Mouse (Mus musculus): ENCODE data around the gene Epb41l2. TPM values are rescaled to one million over a fixed set of nuclear protein-coding genes. Genes with fewer than 3 reads are reported as not detected.

Epb41l2 gene
- polyA plus RNA-seq, 1 experiment = 132 TPM

DNA sequence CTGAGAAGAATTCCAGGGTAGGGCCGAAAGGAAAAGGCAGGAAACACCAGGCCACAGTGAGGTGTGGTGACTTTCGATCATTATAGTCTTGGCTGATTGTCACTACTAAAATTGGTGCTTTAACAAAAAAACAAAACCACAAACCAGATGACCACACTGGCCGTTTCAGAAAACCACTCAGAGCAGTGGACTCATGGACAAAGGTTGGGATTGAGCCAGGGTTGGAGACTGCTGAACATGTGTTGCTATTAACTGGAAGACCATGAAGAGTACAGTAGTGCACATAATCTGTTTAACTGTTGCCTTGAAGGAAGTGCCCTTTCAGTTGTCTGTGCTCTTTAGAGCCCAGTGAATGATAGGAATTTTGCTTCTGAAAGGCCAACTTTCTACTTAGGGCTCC lies 167.5 kb downstream of the Epb41l2 start:
- no peak for TF ChIP-seq POLR2A (IDR thresholded peaks at IDR 0.05; ENCODE audit: borderline replicate concordance, extremely low read depth, low read depth, low read length)
- no peak for TF ChIP-seq CTCF (IDR thresholded peaks at IDR 0.05; ENCODE audit: insufficient read depth, low read length)
- WGBS = 48% methylated on average over 3 of the region's 3 CpGs
- Histone ChIP-seq H3K4me3 (replicated peaks; ENCODE audit: extremely low read depth, low read depth, low read length) (no peak overlapping the region), H3K4me1 (ENCODE audit: control insufficient read depth, insufficient read depth, low read length) (no peaks in the 10 kb centered on the region)
- DNase-seq = no peak

DNA sequence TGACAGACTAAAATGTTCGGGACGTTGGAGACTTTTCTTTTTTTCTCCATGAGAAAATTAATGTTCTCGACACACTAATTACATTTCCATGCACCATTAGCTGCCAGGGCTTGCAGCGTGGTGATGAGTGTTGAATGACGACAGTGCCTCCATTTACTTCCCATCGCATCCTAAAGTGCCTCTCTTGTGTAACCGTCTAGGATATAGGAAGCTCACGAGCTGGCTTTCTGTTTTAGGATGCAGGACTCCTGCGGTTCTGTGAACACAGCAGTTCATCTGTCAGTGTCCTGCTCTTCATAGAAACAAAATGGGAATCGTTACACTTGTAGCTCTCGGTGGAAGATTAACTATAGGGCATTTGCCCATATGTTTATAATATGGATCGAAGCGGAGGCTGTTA lies 171.7 kb downstream of the Epb41l2 start:
- Histone ChIP-seq H3K4me1 (ENCODE audit: control insufficient read depth, insufficient read depth, low read length) (no peaks in the 10 kb centered on the region), H3K4me3 (replicated peaks; ENCODE audit: extremely low read depth, low read depth, low read length) (no peak overlapping the region)
- DNase-seq = no peak
- TF ChIP-seq CTCF (IDR thresholded peaks at IDR 0.05; ENCODE audit: insufficient read depth, low read length) = no peak
- no peak for TF ChIP-seq POLR2A (IDR thresholded peaks at IDR 0.05; ENCODE audit: borderline replicate concordance, extremely low read depth, low read depth, low read length)
- WGBS = 62% methylated on average over 13 of the region's 13 CpGs

DNA sequence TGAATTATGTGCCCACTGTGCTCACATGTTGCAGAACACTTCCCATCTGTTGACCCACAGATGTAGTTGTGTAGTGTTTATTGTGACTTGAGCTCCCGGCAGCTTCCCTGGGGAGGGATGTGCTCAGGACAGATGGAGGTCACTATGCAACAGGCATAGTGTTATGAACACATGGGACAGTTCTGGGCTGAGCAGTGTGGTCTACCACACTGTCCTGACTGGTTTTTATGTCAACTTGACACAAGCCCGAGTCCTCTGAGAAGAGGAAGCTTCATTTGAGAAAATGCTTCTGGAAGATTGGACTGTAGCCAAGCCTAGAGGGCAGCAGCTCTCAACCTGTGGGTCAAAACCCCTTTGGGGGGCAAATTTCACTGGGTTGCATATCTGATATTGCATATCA lies 173.5 kb downstream of the Epb41l2 start:
- TF ChIP-seq POLR2A (IDR thresholded peaks at IDR 0.05; ENCODE audit: borderline replicate concordance, extremely low read depth, low read depth, low read length) (no peak), CTCF (IDR thresholded peaks at IDR 0.05; ENCODE audit: insufficient read depth, low read length) (no peak)
- 36% methylated on average over 2 of the region's 2 CpGs for WGBS
- no peak for DNase-seq

DNA sequence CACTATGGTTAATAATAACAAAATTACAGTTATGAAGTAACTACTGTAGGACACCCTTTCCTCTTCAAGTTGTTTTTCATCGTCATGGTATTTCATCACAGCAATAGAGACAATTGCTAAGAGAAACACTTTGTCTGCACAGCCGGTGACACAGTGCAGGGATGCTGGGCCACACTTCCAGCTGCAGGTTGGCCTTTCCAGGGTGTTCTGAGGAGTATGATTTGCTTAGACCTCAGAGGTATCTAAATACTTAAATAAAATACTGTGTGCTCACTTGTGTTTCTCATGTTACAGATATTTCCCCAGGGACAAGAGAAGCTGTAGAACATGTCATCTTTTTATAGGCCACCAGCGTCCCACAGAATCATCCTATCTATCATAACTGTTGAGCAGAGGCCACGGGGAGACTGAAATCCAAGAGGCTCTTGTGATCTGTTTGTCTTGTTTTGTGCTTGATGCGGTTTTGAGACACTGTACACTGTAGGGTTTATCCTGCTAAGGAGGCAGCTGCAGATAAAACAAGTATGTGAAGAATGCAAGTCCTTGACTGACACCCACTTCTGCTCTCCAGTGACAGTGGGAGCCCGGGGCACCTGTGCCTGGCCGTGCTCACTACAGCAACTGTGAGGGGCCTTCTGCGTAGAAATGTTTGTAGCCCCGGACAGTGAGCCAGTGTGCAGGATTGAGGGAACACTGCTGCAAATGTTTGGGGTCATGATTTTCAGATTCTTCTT lies 174.1 kb downstream of the Epb41l2 start:
- no peak for TF ChIP-seq POLR2A (IDR thresholded peaks at IDR 0.05; ENCODE audit: borderline replicate concordance, extremely low read depth, low read depth, low read length)
- TF ChIP-seq CTCF (IDR thresholded peaks at IDR 0.05; ENCODE audit: insufficient read depth, low read length) = no peak
- WGBS = 52% methylated on average over 9 of the region's 9 CpGs
- DNase-seq = no peak
- Histone ChIP-seq H3K4me1 (ENCODE audit: control insufficient read depth, insufficient read depth, low read length) (no peaks in the 10 kb centered on the region), H3K4me3 (replicated peaks; ENCODE audit: extremely low read depth, low read depth, low read length) (no peak overlapping the region)

More for the DNA sequence above, 173.5 kb downstream of the Epb41l2 start:
- no peak overlapping the region for H3K4me3 ChIP-seq (replicated peaks; ENCODE audit: extremely low read depth, low read depth, low read length)
- H3K4me1 ChIP-seq (ENCODE audit: control insufficient read depth, insufficient read depth, low read length) = no peaks in the 10 kb centered on the region

DNA sequence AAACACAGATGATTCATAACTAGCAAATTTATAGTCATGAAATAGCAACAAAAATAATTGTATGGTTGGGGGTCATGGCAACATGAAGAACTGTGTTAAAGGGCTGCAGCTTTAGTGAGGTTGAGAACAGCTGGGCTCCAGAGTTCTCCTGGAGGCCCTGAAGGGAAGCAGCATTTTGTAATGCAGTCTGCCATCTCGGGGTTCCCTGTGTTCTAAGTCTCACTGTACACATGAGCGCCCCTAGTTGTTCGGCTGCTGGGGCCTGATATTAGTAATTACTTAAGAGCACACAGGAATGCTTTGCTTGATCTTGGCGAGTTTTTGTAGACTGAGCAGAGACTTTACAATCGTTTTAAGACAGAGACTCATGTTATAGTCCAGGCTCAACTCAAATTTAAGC lies 174.9 kb downstream of the Epb41l2 start:
- H3K4me3 ChIP-seq (replicated peaks; ENCODE audit: extremely low read depth, low read depth, low read length) = no peak overlapping the region
- DNase-seq = no peak
- WGBS = 84% methylated on average over 5 of the region's 5 CpGs
- TF ChIP-seq POLR2A (IDR thresholded peaks at IDR 0.05; ENCODE audit: borderline replicate concordance, extremely low read depth, low read depth, low read length) (no peak), CTCF (IDR thresholded peaks at IDR 0.05; ENCODE audit: insufficient read depth, low read length) (no peak)
- no peaks in the 10 kb centered on the region for H3K4me1 ChIP-seq (ENCODE audit: control insufficient read depth, insufficient read depth, low read length)

DNA sequence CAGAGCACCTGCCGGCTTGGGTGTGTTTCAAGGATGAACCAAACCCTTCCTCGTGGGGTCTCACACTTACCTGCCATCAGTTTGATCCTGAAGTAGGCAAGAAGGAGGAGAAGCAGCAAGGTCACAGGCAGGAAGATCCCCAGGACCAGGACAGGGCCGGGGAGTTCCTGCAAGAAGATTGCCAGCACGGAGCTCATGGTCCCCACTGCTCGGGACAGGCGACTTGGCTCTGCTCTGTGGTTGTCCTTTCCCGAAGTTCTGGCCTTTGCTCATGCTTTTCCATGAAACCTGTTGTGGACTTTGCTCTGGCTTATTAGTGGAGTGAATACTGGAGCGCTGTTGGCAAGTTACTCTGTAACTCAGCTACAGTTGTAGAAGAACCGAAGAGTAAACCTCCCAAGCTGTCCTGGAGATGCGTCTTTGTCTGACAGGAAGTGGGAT lies 176.3 kb downstream of the Epb41l2 start, which contains the start of gene Smlr1:
Gene Smlr1 (minus strand): TSS at position 377 of the 441 bp plus-strand sequence.
- no peaks in the 10 kb centered on the region for H3K4me1 ChIP-seq (ENCODE audit: control insufficient read depth, insufficient read depth, low read length)
- no peak for DNase-seq
- no peak for TF ChIP-seq CTCF (IDR thresholded peaks at IDR 0.05; ENCODE audit: insufficient read depth, low read length)
- no peak within 1 kb of the TSS for H3K4me3 ChIP-seq (replicated peaks; ENCODE audit: extremely low read depth, low read depth, low read length)
- WGBS = 87% methylated on average over 10 of the region's 10 CpGs

DNA sequence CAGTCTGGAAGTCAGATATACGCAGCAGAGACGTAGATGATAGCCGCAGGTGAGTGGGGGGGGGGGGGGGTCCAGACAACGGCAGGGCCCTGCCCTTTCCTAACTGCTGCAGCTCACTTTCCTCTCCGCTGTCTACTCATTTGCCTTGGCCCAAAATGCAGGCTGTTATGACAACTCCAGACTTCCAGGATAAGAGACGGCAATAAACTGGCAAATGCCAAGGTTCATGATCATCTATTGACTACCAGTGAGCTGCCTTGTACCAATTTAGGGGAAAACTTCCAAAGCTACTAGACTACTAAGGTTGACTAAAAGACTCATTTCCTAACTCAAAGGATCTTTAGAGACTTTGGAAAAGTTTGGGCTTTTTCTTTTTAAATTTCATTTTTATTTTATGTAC lies 177.0 kb downstream of the Epb41l2 start:
- no peak for DNase-seq
- 91% methylated on average over 6 of the region's 6 CpGs for WGBS
- TF ChIP-seq CTCF (IDR thresholded peaks at IDR 0.05; ENCODE audit: insufficient read depth, low read length) = no peak
- TF ChIP-seq POLR2A (IDR thresholded peaks at IDR 0.05; ENCODE audit: borderline replicate concordance, extremely low read depth, low read depth, low read length) = no peak
- H3K4me3 ChIP-seq (replicated peaks; ENCODE audit: extremely low read depth, low read depth, low read length) = no peak overlapping the region
- H3K4me1 ChIP-seq (ENCODE audit: control insufficient read depth, insufficient read depth, low read length) = no peaks in the 10 kb centered on the region

DNA sequence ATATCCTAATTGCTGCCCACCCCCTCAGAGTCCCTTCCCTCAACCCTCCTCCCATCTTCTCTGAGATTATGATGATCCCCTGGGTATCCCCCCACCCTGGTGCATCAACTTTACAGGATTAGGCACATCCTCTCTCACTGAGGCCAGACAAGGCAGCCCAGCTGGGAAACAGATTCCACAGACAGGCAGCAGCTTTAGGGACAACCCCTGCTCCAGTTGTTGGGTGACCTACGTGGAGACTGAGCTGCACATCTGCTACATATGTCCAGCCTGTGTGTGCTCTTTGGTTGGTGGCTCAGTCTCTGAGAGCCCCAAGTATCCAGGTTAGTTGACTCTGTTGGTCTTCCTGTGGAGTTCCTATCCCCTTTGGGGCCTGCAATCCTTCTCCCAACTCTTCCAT lies 179.1 kb downstream of the Epb41l2 start:
- WGBS = 78% methylated on average over 1 of the region's 1 CpGs
- Histone ChIP-seq H3K4me3 (replicated peaks; ENCODE audit: extremely low read depth, low read depth, low read length) (no peak overlapping the region), H3K4me1 (ENCODE audit: control insufficient read depth, insufficient read depth, low read length) (no peaks in the 10 kb centered on the region)
- no peak for DNase-seq
- no peak for TF ChIP-seq CTCF (IDR thresholded peaks at IDR 0.05; ENCODE audit: insufficient read depth, low read length)
- TF ChIP-seq POLR2A (IDR thresholded peaks at IDR 0.05; ENCODE audit: borderline replicate concordance, extremely low read depth, low read depth, low read length) = no peak

DNA sequence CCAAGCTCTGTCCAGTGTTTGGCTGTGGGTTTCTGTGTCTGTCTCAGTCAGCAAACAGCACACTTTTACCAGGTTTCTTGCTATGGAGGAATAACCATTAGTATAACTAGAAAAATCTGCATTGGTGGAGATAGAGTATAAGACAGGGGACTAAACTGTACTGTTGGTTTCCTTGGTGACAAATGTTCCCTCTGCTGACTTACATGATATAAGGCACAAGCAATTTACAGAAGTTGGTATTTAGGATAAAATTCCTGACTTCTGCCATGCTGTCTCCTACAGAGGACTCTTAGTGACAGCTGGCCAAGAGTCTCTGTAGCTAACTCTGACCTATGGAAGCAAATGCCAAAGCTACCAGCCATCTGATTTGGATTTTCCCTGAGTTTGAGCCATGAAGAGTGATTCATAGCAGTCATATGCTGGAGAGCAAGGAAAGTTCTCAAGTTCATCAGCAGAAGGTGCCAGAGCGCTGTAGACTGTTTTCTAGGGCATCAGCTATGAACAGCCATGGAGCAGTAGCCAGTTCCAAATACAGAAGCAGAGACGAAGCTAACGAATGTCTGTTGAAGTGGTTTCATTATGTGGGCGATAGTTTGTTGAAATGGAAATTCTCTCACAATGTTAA lies 179.7 kb downstream of the Epb41l2 start:
- 65% methylated on average over 4 of the region's 4 CpGs for WGBS
- no peak for DNase-seq
- H3K4me3 ChIP-seq (replicated peaks; ENCODE audit: extremely low read depth, low read depth, low read length) = no peak overlapping the region
- no peak for TF ChIP-seq CTCF (IDR thresholded peaks at IDR 0.05; ENCODE audit: insufficient read depth, low read length)
- TF ChIP-seq POLR2A (IDR thresholded peaks at IDR 0.05; ENCODE audit: borderline replicate concordance, extremely low read depth, low read depth, low read length) = no peak
- H3K4me1 ChIP-seq (ENCODE audit: control insufficient read depth, insufficient read depth, low read length) = no peaks in the 10 kb centered on the region

DNA sequence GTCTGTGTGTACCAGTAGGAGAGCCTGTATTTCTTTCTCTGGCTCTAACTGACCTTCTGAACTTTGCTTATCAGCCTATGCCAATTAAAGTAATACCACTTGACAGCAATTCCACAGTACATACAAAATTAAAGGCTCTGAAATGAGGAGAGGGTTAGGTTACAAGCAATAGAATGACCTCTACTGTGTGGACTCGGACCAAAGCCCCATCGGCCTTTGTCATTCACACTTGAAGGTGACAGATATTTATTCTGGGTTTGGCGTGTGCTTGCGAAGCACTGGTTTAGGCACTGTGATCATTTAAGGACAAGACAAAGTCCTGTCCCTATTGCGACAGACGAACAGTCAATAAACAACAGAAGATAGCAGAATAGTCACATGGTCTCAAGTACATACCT lies 180.2 kb downstream of the Epb41l2 start:
- TF ChIP-seq CTCF (IDR thresholded peaks at IDR 0.05; ENCODE audit: insufficient read depth, low read length) = no peak
- no peak for DNase-seq
- Histone ChIP-seq H3K4me1 (ENCODE audit: control insufficient read depth, insufficient read depth, low read length) (no peaks in the 10 kb centered on the region), H3K4me3 (replicated peaks; ENCODE audit: extremely low read depth, low read depth, low read length) (no peak overlapping the region)
- WGBS = 48% methylated on average over 6 of the region's 6 CpGs
